Mouse (Mus musculus) G1E-ER4 (cell line): Measurements from ENCODE around the gene Akr1d1. TPM values are rescaled to one million over a fixed set of nuclear protein-coding genes. Genes with fewer than 3 reads are reported as not detected.

Experiments used
- GATA1 ChIP-seq: IDR thresholded peaks from one replicate; pipeline ENCODE4 v1.8.0; 2012; ENCODE audit warnings: low read length, inconsistent platforms
- polyA plus RNA-seq: library from polyadenylated mRNA; stranded (reverse); fragments of >175 nt; gene quantifications from 2 replicates; pipeline ENCODE4 v1.2.3, GENCODE M21; 2012

The Akr1d1 gene
- polyA plus RNA-seq = not detected in 2 replicates

DNA sequence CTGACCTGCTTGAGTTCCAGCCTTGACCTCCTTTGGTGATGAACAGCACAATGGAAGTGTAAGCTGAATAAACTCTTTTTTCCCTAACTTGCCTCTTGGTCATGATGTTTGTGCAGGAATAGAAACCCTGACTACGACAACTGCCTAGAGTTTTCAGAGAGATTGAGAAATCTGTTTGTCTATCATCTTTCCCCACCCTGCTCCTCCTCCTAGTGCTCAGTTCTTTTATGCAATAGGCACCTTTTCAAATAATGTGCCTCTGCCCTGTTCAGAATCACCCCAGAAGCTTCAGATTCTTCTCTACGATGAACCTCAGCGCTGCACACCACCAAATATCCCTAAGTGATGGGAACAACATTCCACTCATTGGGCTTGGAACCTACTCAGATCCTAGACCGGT is at the start of gene Akr1d1:
Gene Akr1d1, plus strand, starts transcription at position 234 of the 400 bp plus-strand sequence.
- TF ChIP-seq GATA1 = no peak

DNA sequence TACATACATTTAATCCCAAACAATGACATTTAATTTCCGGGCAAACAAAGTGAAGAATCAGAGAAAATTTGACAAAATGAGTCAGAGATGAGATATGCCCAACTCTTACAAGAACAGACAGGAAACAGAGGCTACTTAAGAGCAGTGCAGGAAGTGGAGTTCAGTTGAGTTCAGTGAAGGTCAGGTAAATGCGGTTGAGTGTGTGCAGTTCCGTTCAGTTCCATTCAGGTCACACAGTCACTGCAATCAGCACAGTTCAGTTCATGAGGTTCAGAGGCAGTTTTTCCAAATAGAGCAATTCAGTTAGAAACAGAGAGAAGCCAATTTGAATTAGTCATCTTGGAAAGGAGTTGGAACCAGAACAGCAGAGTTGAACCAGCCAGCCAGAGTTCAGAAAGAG is 48.8 kb upstream of the Akr1d1 start:
- TF ChIP-seq GATA1 = no peak

GRCm38 (mm10) chr6:37483262-37483661 is 46.7 kb upstream of the Akr1d1 start:
- TF ChIP-seq GATA1 = no peak

DNA sequence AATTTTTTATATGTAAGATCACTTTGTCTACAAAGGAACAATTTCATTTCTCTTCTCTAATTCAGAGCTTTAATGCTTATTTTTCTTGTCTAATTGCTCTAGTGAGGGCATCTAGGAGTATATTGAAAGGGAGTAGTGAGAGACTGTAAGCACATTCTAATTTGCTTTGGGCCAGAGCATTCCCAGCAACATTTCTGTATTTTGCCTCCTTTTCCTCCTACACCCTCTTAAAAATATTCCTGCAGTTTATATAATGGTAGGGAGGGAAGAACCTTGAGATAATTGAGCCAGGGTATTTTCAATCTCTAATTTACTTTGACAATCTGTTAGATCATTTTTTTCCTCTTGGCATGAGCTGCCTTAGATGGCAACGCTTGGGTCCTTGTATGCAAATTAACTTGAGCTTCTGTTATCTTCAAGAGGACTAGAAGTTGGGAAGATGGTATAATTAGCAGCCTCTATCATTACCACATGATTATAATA is 45.3 kb upstream of the Akr1d1 start:
- TF ChIP-seq GATA1 = no peak

DNA sequence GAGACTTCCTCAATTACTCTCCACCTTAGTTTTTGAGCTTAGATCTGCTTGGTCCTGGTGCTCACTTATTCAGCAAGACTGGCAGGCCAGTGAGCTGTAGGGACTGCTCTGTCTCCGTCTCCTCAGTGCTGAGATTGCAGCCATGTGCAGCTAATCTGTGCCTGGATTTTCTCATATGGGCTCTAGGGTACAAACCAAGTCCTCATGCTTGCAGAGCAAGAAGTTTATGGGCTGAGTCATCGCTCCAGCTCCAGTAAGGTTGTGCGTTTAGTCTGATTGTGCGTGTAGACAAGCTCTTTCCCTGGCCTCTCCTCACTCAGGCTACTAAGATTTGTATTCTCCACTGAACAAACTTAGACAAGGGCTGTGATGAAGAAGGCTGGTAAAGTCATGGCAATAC is 43.5 kb upstream of the Akr1d1 start:
- no peak for TF ChIP-seq GATA1

DNA sequence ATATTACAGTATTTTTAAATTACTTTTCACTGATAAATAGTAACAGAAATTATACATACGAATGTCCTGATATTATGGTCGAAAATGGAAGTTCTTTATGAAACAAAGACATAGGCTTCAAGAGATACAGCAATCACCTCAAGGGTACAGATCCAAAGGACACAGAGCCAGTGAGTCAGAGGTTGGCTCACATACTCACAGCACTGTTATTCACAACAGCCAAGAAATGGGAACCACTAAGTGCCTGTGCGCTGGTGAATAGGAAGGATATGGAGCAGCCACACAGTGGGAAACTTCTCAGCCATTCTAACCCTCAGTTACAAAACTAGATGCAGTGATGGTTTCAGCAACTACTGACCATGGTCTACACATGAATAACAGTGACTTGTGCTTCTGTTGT is 37.7 kb upstream of the Akr1d1 start:
- no peak for TF ChIP-seq GATA1

- no peak for TF ChIP-seq GATA1
These were observed 35.0 kb upstream of the Akr1d1 start for GRCm38 (mm10) chr6:37494957-37495356.

- no peak for TF ChIP-seq GATA1
These were observed 33.1 kb upstream of the Akr1d1 start for GRCm38 (mm10) chr6:37496866-37497265.

GRCm38 (mm10) chr6:37505588-37505987 is 24.4 kb upstream of the Akr1d1 start:
- no peak for TF ChIP-seq GATA1

- no peak for TF ChIP-seq GATA1
These were observed 23.0 kb upstream of the Akr1d1 start for GRCm38 (mm10) chr6:37506909-37507515.

DNA sequence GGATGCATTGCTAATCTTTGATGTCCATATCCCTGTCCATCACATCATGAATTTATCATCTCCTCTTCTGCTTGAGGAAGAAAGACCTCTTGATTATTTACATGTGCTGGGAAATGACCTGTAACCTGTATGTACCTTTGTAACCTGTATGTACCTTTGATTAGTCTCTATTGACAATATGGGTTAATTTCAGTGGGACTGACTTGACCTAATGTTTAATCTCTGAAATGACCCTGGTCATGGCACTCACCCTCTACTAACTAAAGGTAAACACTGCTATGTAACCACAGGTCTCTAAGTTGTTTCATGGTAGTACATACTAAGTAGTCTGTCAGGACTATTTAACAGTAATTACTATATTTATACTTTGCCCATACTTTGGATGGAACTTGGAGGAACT is 19.2 kb upstream of the Akr1d1 start:
- no peak for TF ChIP-seq GATA1

DNA sequence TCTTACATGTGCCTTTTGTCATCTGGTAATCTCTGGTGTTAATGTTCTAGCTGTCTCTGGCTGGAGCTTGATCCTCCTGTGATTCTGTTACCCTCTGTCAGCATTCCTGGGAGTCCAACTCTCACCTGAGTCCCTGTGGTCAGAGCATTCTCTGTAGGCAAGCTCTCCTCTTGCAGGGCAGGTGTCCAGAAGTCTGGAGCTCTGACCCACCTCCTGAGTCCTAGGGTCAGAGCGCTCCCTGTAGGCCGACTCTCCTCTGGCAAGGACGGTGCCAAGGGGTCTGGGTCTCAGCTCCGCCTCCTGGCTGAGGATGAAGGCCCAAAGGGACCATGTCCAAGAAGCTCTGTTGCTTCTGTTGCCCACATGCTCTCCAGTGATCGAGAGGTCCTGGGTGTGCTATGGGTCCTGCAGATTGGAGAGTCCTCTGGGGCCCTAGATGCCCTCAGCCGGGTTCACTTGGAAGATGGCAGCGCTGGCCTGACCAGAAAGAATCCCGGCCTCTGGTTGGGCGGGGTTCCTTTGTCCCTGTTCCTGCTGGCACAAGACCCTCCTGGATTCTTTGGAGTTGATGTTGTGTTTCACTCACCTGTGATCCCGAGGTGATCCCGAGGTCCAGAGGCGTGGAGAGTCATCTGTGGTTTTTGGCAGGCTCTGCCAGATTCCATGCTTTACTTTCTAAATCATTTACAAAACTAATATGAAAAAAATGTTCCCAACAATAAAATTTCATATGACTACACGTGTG is 9.2 kb upstream of the Akr1d1 start:
- no peak for TF ChIP-seq GATA1

GRCm38 (mm10) chr6:37532036-37532435 is 2.1 kb downstream of the Akr1d1 start:
- TF ChIP-seq GATA1 = no peak

DNA sequence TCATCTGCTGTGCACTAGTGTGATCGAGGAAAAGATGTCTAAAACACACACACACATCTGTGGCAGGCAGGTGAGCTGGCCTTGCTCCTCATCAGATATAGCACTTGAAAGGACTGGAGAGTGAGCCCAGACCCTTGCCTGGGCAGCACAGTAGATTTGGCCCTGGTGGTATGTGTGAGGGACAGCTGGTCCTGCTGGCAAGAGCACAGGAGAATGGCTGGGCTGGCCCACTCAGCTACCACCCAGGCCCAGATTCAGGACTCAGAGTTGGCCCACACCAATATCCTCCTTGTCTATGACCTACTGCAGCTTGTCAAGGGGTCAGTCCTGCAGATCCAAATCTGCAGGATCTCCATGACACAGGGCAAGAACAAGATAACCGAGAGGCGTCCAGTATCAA is 6.9 kb downstream of the Akr1d1 start:
- TF ChIP-seq GATA1 = no peak

DNA sequence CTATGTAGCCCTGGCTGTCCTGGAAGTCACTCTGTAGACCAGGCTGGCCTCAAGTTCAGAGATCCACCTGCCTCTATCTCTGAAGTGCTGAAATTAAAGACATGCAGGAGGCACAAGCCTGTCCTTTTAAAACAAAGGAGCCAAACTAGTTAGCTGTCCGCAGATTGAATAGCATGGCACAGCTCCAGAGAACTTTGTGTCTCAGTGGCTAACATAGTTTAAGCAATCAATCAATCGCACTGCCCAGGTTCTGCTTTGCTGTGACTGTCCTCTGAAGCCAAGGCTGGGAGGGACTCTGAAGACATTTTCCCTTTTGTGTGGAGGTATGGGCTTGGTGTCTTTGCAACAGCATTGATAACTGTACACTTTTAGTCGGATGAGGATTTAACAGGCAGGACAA is 7.8 kb downstream of the Akr1d1 start:
- TF ChIP-seq GATA1 = no peak

GRCm38 (mm10) chr6:37538792-37539191 is 8.8 kb downstream of the Akr1d1 start:
- no peak for TF ChIP-seq GATA1

GRCm38 (mm10) chr6:37539403-37539802 is 9.4 kb downstream of the Akr1d1 start:
- no peak for TF ChIP-seq GATA1
